Mouse (Mus musculus) regulatory T cell (primary cell): ENCODE results near the gene Tgif2.

Experiments used
- in situ Hi-C: fragments of 300-600 bp; cut with MboI, MseI; formaldehyde crosslinking; loops from one replicate; pipeline ENCODE4 v1.15.1; 2025; ENCODE audit warnings: high pct_unique_total_duplicates

The Tgif2 gene

DNA sequence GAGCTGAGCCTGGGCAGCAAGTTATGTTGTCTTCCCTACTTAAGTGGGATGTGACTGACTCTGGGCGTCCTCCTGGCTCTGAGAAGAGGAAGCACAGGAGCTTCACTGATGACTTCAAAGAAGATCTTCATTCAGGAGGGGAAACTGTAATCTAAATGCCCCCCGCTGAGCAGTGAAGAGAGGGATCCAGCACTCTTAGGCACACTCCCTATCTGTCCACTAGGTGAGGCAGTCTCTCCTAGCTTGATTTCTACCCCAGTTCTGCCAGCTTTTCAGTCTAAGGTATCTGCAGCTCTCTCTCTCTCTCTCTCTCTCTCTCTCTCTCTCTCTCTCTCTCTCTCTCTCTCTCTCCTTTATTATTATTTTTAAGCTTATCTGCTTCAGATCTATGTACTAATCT is 63.6 kb downstream of the Tgif2 start:
- in situ Hi-C loops, result loop anchor here (10.0 kb wide), 1 partner anchor 1439 kb away; no protein-coding TSS in a partner anchor
